Mouse (Mus musculus) MEL (cell line): ENCODE measurements around the gene Minos1. TPM values are rescaled to one million over a fixed set of nuclear protein-coding genes. Genes with fewer than 3 reads are reported as not detected.

Experiments used
- DNase-seq: peaks from one replicate; pipeline ENCODE4 v3.0.0; 2011; ENCODE audit warnings: low read depth, low spot score
- H3K27ac ChIP-seq: 2 replicates; pipeline ENCODE4 v1.5.1; 2012; ENCODE audit warnings: low read depth, mild to moderate bottlenecking, control low read depth, low read length, moderate library complexity; ENCODE audit not compliant: control insufficient read depth
- H3K27me3 ChIP-seq, 2 experiments: fragments of 150-350 bp in 1 of 2; sonication (generic) in 1 of 2; 2 replicates each; pipeline ENCODE4 v1.6.1; 2012; ENCODE audit warnings: low read length in 2 of 2, mild to moderate bottlenecking in 2 of 2, improper control_type of control experiment in 1 of 2, moderate library complexity in 1 of 2; ENCODE audit not compliant: insufficient read depth in 2 of 2, control insufficient read depth in 1 of 2
- H3K36me3 ChIP-seq, 2 experiments: 2 replicates each; pipeline ENCODE4 v1.6.1; 2012 to 2014; ENCODE audit warnings: low read length in 2 of 2, improper control_type of control experiment in 1 of 2, inconsistent platforms in 1 of 2, mild to moderate bottlenecking in 1 of 2; ENCODE audit not compliant: insufficient read depth in 2 of 2, control insufficient read depth in 1 of 2
- H3K4me1 ChIP-seq, 2 experiments: fragments of 150-350 bp in 1 of 2; sonication (generic) in 1 of 2; 2 replicates each; pipeline ENCODE4 v1.6.1; 2012; ENCODE audit warnings: low read length in 2 of 2, improper control_type of control experiment in 1 of 2, mild to moderate bottlenecking in 1 of 2; ENCODE audit not compliant: insufficient read depth in 2 of 2, control insufficient read depth in 1 of 2
- H3K4me3 ChIP-seq, 2 experiments: fragments of 150-350 bp in 1 of 2; sonication (generic) in 1 of 2; 2 replicates each; pipeline ENCODE4 v1.5.1; 2012; ENCODE audit warnings: low read depth in 2 of 2, low read length in 2 of 2, mild to moderate bottlenecking in 2 of 2, moderate library complexity in 2 of 2, control low read depth in 1 of 2, improper control_type of control experiment in 1 of 2; ENCODE audit not compliant: control insufficient read depth in 1 of 2, insufficient read depth in 1 of 2
- H3K79me2 ChIP-seq: 2 replicates; pipeline ENCODE4 v1.6.1; 2012; ENCODE audit warnings: mild to moderate bottlenecking, low read length, moderate library complexity; ENCODE audit not compliant: control insufficient read depth, poor library complexity, insufficient read depth
- H3K9ac ChIP-seq: 2 replicates; pipeline ENCODE4 v1.6.1; 2012; ENCODE audit warnings: low read depth, mild to moderate bottlenecking, control low read depth, low read length, moderate library complexity; ENCODE audit not compliant: control insufficient read depth, poor library complexity, severe bottlenecking
- H3K9me3 ChIP-seq: fragments of 150-350 bp; sonication (generic); replicated peaks from 2 replicates; pipeline ENCODE4 v1.6.1; 2012; ENCODE audit warnings: mild to moderate bottlenecking, low read length, improper control_type of control experiment, moderate library complexity; ENCODE audit not compliant: insufficient read depth
- CHD1 ChIP-seq: IDR thresholded peaks from 2 replicates; pipeline ENCODE4 v1.6.1; 2012; ENCODE audit warnings: low read depth, mild to moderate bottlenecking, inconsistent platforms, low read length, improper control_type of control experiment
- CTCF ChIP-seq, 3 experiments: IDR thresholded peaks in 2 of 3; conservative IDR thresholded peaks in 1 of 3; 2 replicates each; pipeline ENCODE4 v1.5.1; 2011 to 2012; ENCODE audit warnings: low read length in 3 of 3, low read depth in 2 of 3, mild to moderate bottlenecking in 2 of 3, improper control_type of control experiment in 1 of 3, inconsistent platforms in 1 of 3, mixed read lengths in 1 of 3, moderate library complexity in 1 of 3; ENCODE audit not compliant: control insufficient read depth in 1 of 3, insufficient read depth in 1 of 3, poor library complexity in 1 of 3, severe bottlenecking in 1 of 3
- EP300 ChIP-seq, 2 experiments: IDR thresholded peaks; 2 replicates each; pipeline ENCODE4 v1.6.1; 2011; ENCODE audit warnings: improper control_type of control experiment in 2 of 2, low read length in 2 of 2, low read depth in 1 of 2, mild to moderate bottlenecking in 1 of 2
- ETS1 ChIP-seq: IDR thresholded peaks from 2 replicates; pipeline ENCODE4 v1.6.1; 2012; ENCODE audit warnings: low read depth, mild to moderate bottlenecking, inconsistent platforms, low read length, improper control_type of control experiment, moderate library complexity
- GATA1 ChIP-seq: IDR thresholded peaks from 2 replicates; pipeline ENCODE4 v1.6.1; 2011; ENCODE audit warnings: low read depth, low read length, improper control_type of control experiment
- HCFC1 ChIP-seq: IDR thresholded peaks from 2 replicates; pipeline ENCODE4 v1.6.1; 2012; ENCODE audit warnings: low read depth, mild to moderate bottlenecking, inconsistent platforms, low read length, improper control_type of control experiment, moderate library complexity
- KAT2A ChIP-seq: conservative IDR thresholded peaks from 2 replicates; pipeline ENCODE4 v1.6.1; 2012; ENCODE audit warnings: low read depth, low read length, improper control_type of control experiment, inconsistent platforms
- MAX ChIP-seq: IDR thresholded peaks from 2 replicates; pipeline ENCODE4 v1.6.1; 2011; ENCODE audit warnings: low read length, improper control_type of control experiment
- MEF2A ChIP-seq: IDR thresholded peaks from 2 replicates; pipeline ENCODE4 v1.6.1; 2014; ENCODE audit warnings: low read depth, mild to moderate bottlenecking, inconsistent platforms, low read length, improper control_type of control experiment; ENCODE audit not compliant: poor library complexity, insufficient replicate concordance, severe bottlenecking; ENCODE audit errors: extremely low read depth
- NELFE ChIP-seq: IDR thresholded peaks from 2 replicates; pipeline ENCODE4 v1.6.1; 2011; ENCODE audit warnings: low read depth, low read length, improper control_type of control experiment
- POLR2AphosphoS5 ChIP-seq: IDR thresholded peaks from 2 replicates; pipeline ENCODE4 v1.6.1; 2012; ENCODE audit warnings: low read depth, borderline replicate concordance, mild to moderate bottlenecking, inconsistent platforms, low read length, moderate library complexity, mixed read lengths
- RCOR1 ChIP-seq: IDR thresholded peaks from 2 replicates; pipeline ENCODE4 v1.6.1; 2012; ENCODE audit warnings: low read depth, mild to moderate bottlenecking, inconsistent platforms, low read length, improper control_type of control experiment
- SIN3A ChIP-seq: IDR thresholded peaks from 2 replicates; pipeline ENCODE4 v1.6.1; 2012; ENCODE audit warnings: low read length, improper control_type of control experiment, inconsistent platforms
- TAL1 ChIP-seq: IDR thresholded peaks from 2 replicates; pipeline ENCODE4 v1.6.1; 2012; ENCODE audit warnings: mild to moderate bottlenecking, inconsistent platforms, low read length, moderate library complexity, mixed read lengths
- TBP ChIP-seq: IDR thresholded peaks from 2 replicates; pipeline ENCODE4 v1.8.0; 2011; ENCODE audit warnings: low read depth, low read length, improper control_type of control experiment
- TCF12 ChIP-seq: IDR thresholded peaks from 2 replicates; pipeline ENCODE4 v1.6.1; 2014; ENCODE audit warnings: low read depth, mild to moderate bottlenecking, inconsistent platforms, low read length, improper control_type of control experiment, moderate library complexity
- UBTF ChIP-seq: IDR thresholded peaks from 2 replicates; pipeline ENCODE4 v1.6.1; 2012; ENCODE audit warnings: low read depth, mild to moderate bottlenecking, inconsistent platforms, low read length, improper control_type of control experiment, moderate library complexity, borderline replicate concordance; ENCODE audit not compliant: insufficient read depth
- polyA plus RNA-seq, 2 experiments: library from polyadenylated mRNA; stranded (reverse) in 1 of 2; unstranded in 1 of 2; fragments of >175 nt in 1 of 2; fragments of >200 nt in 1 of 2; gene quantifications; 2 replicates each; pipeline versions ENCODE4 v1.2.1 to v1.2.4; 2012; ENCODE audit warnings: low replicate concordance in 2 of 2, low read depth in 1 of 2; ENCODE audit not compliant: insufficient read length in 2 of 2, insufficient read depth in 1 of 2, missing spikeins in 1 of 2
- total RNA-seq: library from RNA; depleted of rRNA; stranded (reverse); fragments of 300-350 nt; gene quantifications from 2 replicates; pipeline ENCODE4 v1.2.3, GENCODE M21; 2012

Minos1 gene
- total and polyA plus RNA-seq, 3 experiments, result 163 to 401 TPM; not detected in 1

DNA sequence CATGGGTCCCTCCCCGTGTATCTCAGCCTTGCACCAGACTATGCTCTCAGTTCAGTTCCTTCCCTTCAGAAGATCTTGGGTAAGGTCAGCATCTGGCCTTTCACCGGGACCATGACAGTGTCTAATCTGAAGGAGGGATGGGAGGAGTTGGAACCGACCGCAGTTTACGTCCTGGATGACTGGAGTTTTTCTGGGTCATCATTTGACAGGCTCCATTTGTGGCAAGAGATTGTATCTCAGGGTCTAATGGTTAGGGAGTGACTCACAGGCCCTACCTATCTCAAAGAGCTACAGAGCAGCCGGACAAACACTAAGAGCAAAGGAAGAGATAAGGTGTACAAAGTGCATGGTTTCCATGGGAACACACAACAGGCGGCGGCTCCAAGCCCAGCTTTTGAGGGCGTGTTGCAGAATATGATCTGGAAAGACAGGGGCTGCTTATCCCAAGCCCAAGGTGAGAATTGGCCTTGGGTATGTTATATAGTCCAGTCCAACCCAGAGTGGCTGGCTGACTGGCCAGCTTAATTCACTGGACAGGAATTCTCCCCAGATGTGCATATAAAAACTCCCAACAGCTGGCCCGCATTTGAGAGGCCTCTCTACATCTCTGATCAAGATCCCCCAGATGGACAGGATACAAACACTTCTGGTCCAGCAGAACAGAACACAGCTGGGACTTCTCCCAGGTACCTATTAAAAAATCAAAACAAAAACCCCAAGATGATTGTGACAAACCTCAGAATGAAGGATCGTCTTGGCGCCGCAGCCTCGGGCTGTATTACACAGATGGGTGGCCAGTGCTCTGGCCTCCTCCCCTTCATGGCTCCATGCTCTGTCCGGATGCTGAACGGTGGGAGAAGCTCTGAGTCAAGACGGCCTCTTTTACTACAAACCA, 49.1 kb upstream of the Minos1 start:
- DNase-seq, result peak; percentile 86
- no peaks in the 10 kb centered on the region for H3K9me3 ChIP-seq
- no peak overlapping the region for H3K4me3 ChIP-seq
- peaks cover 0 to 12% of the 10 kb centered on the region in 2 experiments; a peak in 2 of 4 replicates for H3K36me3 ChIP-seq
- H3K9ac ChIP-seq, result no peak overlapping the region
- peak overlapping the region; percentile 78 for H3K27ac ChIP-seq
- H3K27me3 ChIP-seq, result no peaks in the 10 kb centered on the region
- no peaks in the 10 kb centered on the region for H3K79me2 ChIP-seq
- TF ChIP-seq TCF12 (peak; percentile 70), MAX (no peak), TAL1 (peak; percentile 86), ETS1 (peak; percentile 61), GATA1 (peak; percentile 91), POLR2AphosphoS5 (no peak), SIN3A (peak; percentile 73), EP300 (IDR thresholded peaks at IDR 0.05; ENCODE audit: low read depth in 1 of 2, low read length in 2 of 2) (peak; percentile 78 to 81), MEF2A (no peak)
- H3K4me1 ChIP-seq, result peaks cover 0 to 20% of the 10 kb centered on the region in 2 experiments; a peak in 2 of 4 replicates

DNA sequence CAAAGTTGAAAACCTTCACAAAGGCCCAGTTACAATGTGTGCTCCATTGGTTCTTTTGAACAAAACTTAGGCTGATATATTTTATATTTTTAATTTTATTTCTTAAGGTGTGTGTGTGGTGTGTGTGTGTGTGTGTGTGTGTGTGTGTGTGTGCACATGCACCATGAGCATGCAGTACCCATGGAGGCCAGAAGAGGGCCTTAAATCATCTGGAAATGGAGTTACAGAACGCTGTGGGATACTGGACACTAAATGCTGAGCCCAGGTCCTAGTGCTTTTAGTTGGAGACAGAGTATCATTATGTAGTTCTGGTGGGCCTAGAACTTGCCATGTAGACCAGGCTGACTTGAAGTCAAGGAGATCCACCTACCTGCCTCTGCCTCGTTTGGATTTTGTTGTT, 48.3 kb upstream of the Minos1 start:
- Histone ChIP-seq H3K79me2 (no peaks in the 10 kb centered on the region), H3K27ac (peak overlapping the region; percentile 78), H3K4me3 (no peak overlapping the region), H3K27me3 (no peaks in the 10 kb centered on the region), H3K36me3 (peaks cover 0 to 12% of the 10 kb centered on the region in 2 experiments; a peak in 2 of 4 replicates), H3K4me1 (peaks cover 0 to 20% of the 10 kb centered on the region in 2 experiments; a peak in 2 of 4 replicates), H3K9me3 (no peaks in the 10 kb centered on the region), H3K9ac (no peak overlapping the region)
- TF ChIP-seq HCFC1, result no peak
- TF ChIP-seq RCOR1, result no peak
- no peak for TF ChIP-seq UBTF
- TF ChIP-seq TBP, result no peak
- TF ChIP-seq NELFE, result no peak
- no peak for TF ChIP-seq KAT2A
- TF ChIP-seq CTCF (IDR thresholded peaks at IDR 0.05 in 2 of 3, conservative IDR thresholded peaks at IDR 0.05 in 1 of 3; ENCODE audit: control insufficient read depth in 1 of 3, insufficient read depth in 1 of 3, low read depth in 2 of 3, low read length in 3 of 3, poor library complexity in 1 of 3, severe bottlenecking in 1 of 3), result peak in 2 of 3 experiments; percentile 9 to 17; a peak in 1 of 6 replicates
- no peak for TF ChIP-seq MAX
- TF ChIP-seq CHD1, result no peak
- no peak for DNase-seq
